ENCODE assay signal across 8 mouse cellular contexts in the genomic region with DNA sequence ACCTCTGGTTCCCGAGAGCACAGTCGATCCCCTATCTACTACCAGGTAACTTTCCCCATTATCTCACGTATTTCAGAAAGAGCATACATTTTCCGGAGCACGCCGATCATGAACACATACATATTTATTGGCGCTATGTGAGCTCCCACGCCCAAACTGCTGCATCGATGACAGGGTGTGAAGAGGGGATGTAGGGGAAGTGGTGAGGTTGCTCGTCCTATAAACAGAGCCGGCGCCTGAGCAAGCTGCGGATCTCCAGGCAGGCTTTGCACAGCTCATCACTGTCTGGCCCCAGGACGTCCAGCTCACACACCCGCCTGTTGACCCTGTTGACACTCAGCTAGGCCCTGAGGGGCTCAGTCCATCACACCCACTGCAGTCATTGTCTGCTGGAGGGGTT. TPM values are rescaled to one million over a fixed set of nuclear protein-coding genes. Genes with fewer than 3 reads are reported as not detected.
DNase-seq lines count a peak whose midpoint lies in the region; ATAC-seq and TF ChIP-seq lines count a peak whose summit lies in the region.

No protein-coding gene starts in this region.

- peak overlapping the region; percentile 62 for H3K4me3 ChIP-seq in lung, adult 2 months (replicated peaks; ENCODE audit: extremely low read depth, low read depth, low read length)
- H3K4me3 ChIP-seq in erythroblast, embryonic 14.5 days (replicated peaks) = peak overlapping the region; percentile 74
- H3K4me3 ChIP-seq in limb, embryonic 13.5 days = peak overlapping the region; percentile 55
- peak overlapping the region; percentile 61 for H3K4me3 ChIP-seq in neural tube, embryonic 13.5 days

- peaks cover 3% of the 10 kb centered on the region for H3K4me1 ChIP-seq in lung, adult 2 months (ENCODE audit: control insufficient read depth, insufficient read depth, low read length)
- H3K4me1 ChIP-seq in erythroblast, embryonic 14.5 days (ENCODE audit: control insufficient read depth) = peaks cover 60% of the 10 kb centered on the region
- peaks cover 16% of the 10 kb centered on the region for H3K4me1 ChIP-seq in limb, embryonic 13.5 days
- H3K4me1 ChIP-seq in neural tube, embryonic 13.5 days (replicated peaks) = peaks cover 19% of the 10 kb centered on the region

- H3K27me3 ChIP-seq in erythroblast, embryonic 14.5 days (ENCODE audit: control insufficient read depth) = no peaks in the 10 kb centered on the region
- no peaks in the 10 kb centered on the region for H3K27me3 ChIP-seq in limb, embryonic 13.5 days
- H3K27me3 ChIP-seq in neural tube, embryonic 13.5 days = no peaks in the 10 kb centered on the region

- peak overlapping the region; percentile 78 for H3K4me2 ChIP-seq in limb, embryonic 13.5 days (replicated peaks)
- H3K4me2 ChIP-seq in neural tube, embryonic 13.5 days = peak overlapping the region; percentile 68

- H3K9me3 ChIP-seq in erythroblast, embryonic 14.5 days (ENCODE audit: control insufficient read depth, low read length) = no peaks in the 10 kb centered on the region
- no peaks in the 10 kb centered on the region for H3K9me3 ChIP-seq in limb, embryonic 13.5 days
- no peaks in the 10 kb centered on the region for H3K9me3 ChIP-seq in neural tube, embryonic 13.5 days

- WGBS in lung, adult 2 months = 2% methylated on average over 15 of the region's 15 CpGs
- WGBS in limb, embryonic 13.5 days = 1% methylated on average over 15 of the region's 15 CpGs
- WGBS in neural tube, embryonic 13.5 days = under 1% methylated on average over 15 of the region's 15 CpGs

- TF ChIP-seq POLR2A in lung, adult 2 months (IDR thresholded peaks at IDR 0.05; ENCODE audit: borderline replicate concordance, extremely low read depth, low read depth, low read length) = no peak

- no peak for DNase-seq in lung, adult 2 months
- DNase-seq in lung, adult 18-20 months = no peak
- DNase-seq in ZHBTc4 (ENCODE audit: low read depth, low spot score) = peak; percentile 37
- DNase-seq in gastrocnemius, postnatal 4 days (ENCODE audit: low spot score in 2 of 2) = no peak
- no peak for DNase-seq in kidney, adult 8-10 months

- TF ChIP-seq CTCF in lung, adult 2 months (IDR thresholded peaks at IDR 0.05; ENCODE audit: insufficient read depth, low read length) = no peak

- peak overlapping the region; percentile 40; the same call in 1 of the 2 replicates for H3K27ac ChIP-seq in limb, embryonic 13.5 days
- H3K27ac ChIP-seq in neural tube, embryonic 13.5 days (replicated peaks) = peak overlapping the region; percentile 70

- peaks cover 4% of the 10 kb centered on the region; the same call in 1 of the 2 replicates for H3K36me3 ChIP-seq in erythroblast, embryonic 14.5 days (ENCODE audit: control insufficient read depth)
- peaks cover 15% of the 10 kb centered on the region for H3K36me3 ChIP-seq in limb, embryonic 13.5 days
- H3K36me3 ChIP-seq in neural tube, embryonic 13.5 days = peaks cover 14% of the 10 kb centered on the region

- H3K9ac ChIP-seq in limb, embryonic 13.5 days = peak overlapping the region; percentile 70
- peak overlapping the region; percentile 72 for H3K9ac ChIP-seq in neural tube, embryonic 13.5 days

- no peak for ATAC-seq in limb, embryonic 13.5 days (ENCODE audit: low FRiP score, low read depth)
- peak; percentile 24 for ATAC-seq in neural tube, embryonic 13.5 days (ENCODE audit: low read depth)

RNA-seq across cellular contexts. Expression of a gene that starts 13.2 kb away (rescaled TPM):
- polyA plus RNA-seq in lung, adult 2 months (2012; rRNA removed) = 13.4 and 14.0 TPM in 2 replicates
- 0.22 and 0.26 TPM in 2 replicates for polyA plus RNA-seq in erythroblast, embryonic 14.5 days (2012)
- polyA plus RNA-seq in limb, embryonic 13.5 days (2015; fragmentation: Nextera tagmentation; extraction: Ambion mirVana) = 21.0 and 21.7 TPM in 2 replicates
- 17.4 and 17.8 TPM in 2 replicates for polyA plus RNA-seq in neural tube, embryonic 13.5 days (2015; fragmentation: Nextera tagmentation; extraction: Ambion mirVana)
- 1 to 10 TPM; 4.7 to 5.3 TPM for total RNA-seq in gastrocnemius, postnatal 4 days (2021)

RNA-seq across cellular contexts. Expression of a gene that starts 48.4 kb away (rescaled TPM):
- polyA plus RNA-seq in lung, adult 2 months (2012; rRNA removed) = 14.9 and 15.2 TPM in 2 replicates
- polyA plus RNA-seq in erythroblast, embryonic 14.5 days (2012) = 0.03 TPM in 1 of 2 replicates, not detected in the other
- polyA plus RNA-seq in limb, embryonic 13.5 days (2015; fragmentation: Nextera tagmentation; extraction: Ambion mirVana) = 19.9 and 22.2 TPM in 2 replicates
- 24.4 and 28.8 TPM in 2 replicates for polyA plus RNA-seq in neural tube, embryonic 13.5 days (2015; fragmentation: Nextera tagmentation; extraction: Ambion mirVana)
- 1 to 10 TPM; 8.3 to 9.9 TPM for total RNA-seq in gastrocnemius, postnatal 4 days (2021)

RNA-seq across cellular contexts. Expression of a gene that starts 49.8 kb away (rescaled TPM):
- polyA plus RNA-seq in lung, adult 2 months (2012; rRNA removed) = 0.06 TPM in 1 of 2 replicates, not detected in the other
- not detected in 2 replicates for polyA plus RNA-seq in erythroblast, embryonic 14.5 days (2012)
- polyA plus RNA-seq in limb, embryonic 13.5 days (2015; fragmentation: Nextera tagmentation; extraction: Ambion mirVana) = 0.56 and 0.57 TPM in 2 replicates
- not detected in 2 replicates for polyA plus RNA-seq in neural tube, embryonic 13.5 days (2015; fragmentation: Nextera tagmentation; extraction: Ambion mirVana)
- not detected for total RNA-seq in gastrocnemius, postnatal 4 days (2021)

Comparison
In these comparisons a context has a peak if more than half of its experiments do, and no peak if none do; other contexts are left out.
1. RNA of a gene that starts 13.2 kb away (polyA plus RNA-seq): 21.0 to 21.7 TPM in limb, embryonic 13.5 days, 17.4 to 17.8 TPM in neural tube, embryonic 13.5 days and 13.4 to 14.0 TPM in lung, adult 2 months; 0.22 to 0.26 TPM in erythroblast, embryonic 14.5 days; every median in the first group is over 10 times any median in the second.
2. RNA of a gene that starts 48.4 kb away (polyA plus RNA-seq): 24.4 to 28.8 TPM in neural tube, embryonic 13.5 days, 19.9 to 22.2 TPM in limb, embryonic 13.5 days and 14.9 to 15.2 TPM in lung, adult 2 months; 0.03 TPM in erythroblast, embryonic 14.5 days; every median in the first group is over 10 times any median in the second.
3. Peak in every context shown above with its lines, with median percentiles within 50 percentile points of each other: H3K4me3 ChIP-seq.